Mouse (Mus musculus) layer of hippocampus, postnatal 36 days (tissue): ENCODE results near the gene Hcrtr2. TPM values are rescaled to one million over a fixed set of nuclear protein-coding genes. Genes with fewer than 3 reads are reported as not detected.

Experiments used
- DNase-seq, 2 experiments: peaks; one replicate each; pipeline ENCODE4 v3.0.0; 2022
- total RNA-seq, 2 experiments: library from RNA; stranded (reverse); gene quantifications; 2 replicates each; pipeline ENCODE4 v1.2.3; 2021

Hcrtr2 gene
- total RNA-seq, 2 experiments from 2014 or later, result 3.5 TPM

- no peak for DNase-seq
Measured at GRCm38 (mm10) chr9:76234899-76235298, 88.8 kb downstream of the Hcrtr2 start.

GRCm38 (mm10) chr9:76230400-76230799 is 93.3 kb downstream of the Hcrtr2 start:
- no peak for DNase-seq

GRCm38 (mm10) chr9:76217178-76217975 is 106.3 kb downstream of the Hcrtr2 start:
- no peak for DNase-seq

- peak; percentile 10 to 11 for DNase-seq
Measured at GRCm38 (mm10) chr9:76214678-76215077, 109.0 kb downstream of the Hcrtr2 start.

GRCm38 (mm10) chr9:76213557-76213956 is 110.1 kb downstream of the Hcrtr2 start, which contains the start of gene Gfral:
Gfral (minus strand) TSS chr9:76213657.
- no peak for DNase-seq

DNA sequence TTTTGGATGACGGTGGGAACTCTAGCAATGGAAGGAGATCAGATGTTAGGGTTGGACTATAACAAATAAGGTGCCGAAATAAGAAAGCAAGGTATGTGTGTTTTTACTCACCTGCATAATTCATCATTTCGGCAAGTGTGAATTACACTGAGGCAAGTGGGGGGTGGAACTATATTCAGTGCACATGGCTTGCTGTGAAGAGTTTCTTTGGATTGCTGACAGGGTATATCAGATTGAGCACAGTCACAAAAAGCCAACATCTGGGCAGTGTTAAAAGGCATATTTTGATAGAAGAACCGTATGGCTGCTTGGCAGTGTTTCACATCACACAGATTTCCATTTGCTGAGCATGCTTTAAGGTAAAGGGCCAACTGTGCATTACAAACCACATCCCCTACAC is 126.7 kb downstream of the Hcrtr2 start:
- DNase-seq, result no peak

DNA sequence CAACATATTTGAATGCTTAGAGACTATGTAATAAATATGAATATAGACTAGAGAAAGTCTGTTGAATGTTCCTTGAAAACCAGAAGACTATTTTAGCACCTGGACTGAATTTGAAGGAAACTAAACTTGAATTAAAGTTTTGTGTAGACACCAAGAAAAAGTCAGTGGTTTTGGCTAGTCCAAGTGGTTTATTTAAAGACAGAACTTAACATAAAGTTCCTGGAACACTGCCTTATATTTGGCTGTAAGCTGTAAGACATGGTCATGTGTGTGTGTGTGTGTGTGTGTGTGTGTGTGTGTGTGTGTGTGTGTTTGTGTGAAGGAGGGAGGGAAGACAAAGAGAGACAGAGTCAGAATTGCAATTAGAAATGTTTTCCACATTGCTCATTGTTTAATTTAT is 144.4 kb downstream of the Hcrtr2 start:
- no peak for DNase-seq

Other genes with a start within 250 kb of the Hcrtr2 start
- not detected for gene Gfral, start 110.2 kb downstream of the Hcrtr2 start, total RNA-seq
- gene Fam83b, start 243.3 kb upstream of the Hcrtr2 start, total RNA-seq, result under 1 TPM; 0.13 to 0.15 TPM